Mouse (Mus musculus) embryonic facial prominence, embryonic 12.5 days (tissue): ENCODE results near the gene Glis2. TPM values are rescaled to one million over a fixed set of nuclear protein-coding genes. Genes with fewer than 3 reads are reported as not detected.
A peak's percentile ranks its signal among the peaks of the same experiment; 100 is the strongest.

Source experiments
- ATAC-seq: fragments of 200-750 bp; cut with Nextera tagmentation; 2 replicates; pipeline ENCODE4 v1.8.0; 2017; ENCODE audit not compliant: insufficient number of reproducible peaks, insufficient read depth, low FRiP score, low TSS enrichment
- H3K27ac ChIP-seq: fragments of 300-500 bp; sonication (generic); 2 replicates; pipeline ENCODE4 v1.5.1; 2016; ENCODE audit warnings: mild to moderate bottlenecking
- H3K27me3 ChIP-seq: fragments of 300-500 bp; sonication (generic); 2 replicates; pipeline ENCODE4 v1.6.1; 2016; ENCODE audit warnings: mild to moderate bottlenecking, moderate library complexity
- H3K36me3 ChIP-seq: fragments of 300-500 bp; sonication (generic); 2 replicates; pipeline ENCODE4 v1.6.1; 2016; ENCODE audit warnings: mild to moderate bottlenecking
- H3K4me1 ChIP-seq: fragments of 300-500 bp; sonication (generic); 2 replicates; pipeline ENCODE4 v1.6.1; 2016
- H3K4me2 ChIP-seq: fragments of 300-500 bp; sonication (generic); replicated peaks from 2 replicates; pipeline ENCODE4 v1.6.1; 2016; ENCODE audit warnings: mild to moderate bottlenecking, moderate library complexity
- H3K4me3 ChIP-seq: fragments of 300-500 bp; sonication (generic); 2 replicates; pipeline ENCODE4 v1.5.1; 2016; ENCODE audit warnings: mild to moderate bottlenecking
- H3K9ac ChIP-seq: fragments of 300-500 bp; sonication (generic); 2 replicates; pipeline ENCODE4 v1.6.1; 2016; ENCODE audit warnings: mild to moderate bottlenecking, moderate library complexity
- H3K9me3 ChIP-seq: fragments of 300-500 bp; sonication (generic); 2 replicates; pipeline ENCODE4 v1.6.1; 2016; ENCODE audit warnings: mild to moderate bottlenecking, moderate library complexity
- WGBS: fragments of 180-500 bp; shearing (Covaris S2); methylation state at CpG from one replicate; pipeline ENCODE4 v1.1.7; 2016; 5-methylcytosine and 5-hydroxymethylcytosine counted together
- polyA plus RNA-seq: library from polyadenylated mRNA; unstranded; fragments of >200 nt; fragmentation: Nextera tagmentation; extraction: Ambion mirVana; gene quantifications from 2 replicates; pipeline ENCODE4 v1.2.1, GENCODE M21; 2016

The Glis2 gene
- polyA plus RNA-seq, 1 experiment from 2014 or later, result 33.0 TPM

- Histone ChIP-seq H3K27ac (peak overlapping the region; percentile 69), H3K4me3 (no peak overlapping the region), H3K36me3 (peaks cover 40% of the 10 kb centered on the region), H3K27me3 (no peaks in the 10 kb centered on the region), H3K4me2 (no peak overlapping the region), H3K9me3 (no peaks in the 10 kb centered on the region), H3K4me1 (peaks cover 52% of the 10 kb centered on the region), H3K9ac (no peak overlapping the region)
- WGBS, result 47% methylated on average over 9 of the region's 9 CpGs
- no peak for ATAC-seq
Observed at GRCm38 (mm10) chr16:4607818-4608531, 13.5 kb downstream of the Glis2 start.

- Histone ChIP-seq H3K36me3 (peaks cover 46% of the 10 kb centered on the region), H3K9ac (no peak overlapping the region), H3K27ac (no peak overlapping the region), H3K4me1 (peaks cover 46% of the 10 kb centered on the region), H3K4me2 (no peak overlapping the region), H3K27me3 (no peaks in the 10 kb centered on the region), H3K4me3 (no peak overlapping the region), H3K9me3 (no peaks in the 10 kb centered on the region)
- no peak for ATAC-seq
- 82% methylated on average over 19 of the region's 19 CpGs for WGBS
Observed at GRCm38 (mm10) chr16:4608532-4609059, 14.1 kb downstream of the Glis2 start.

- peaks cover 71% of the 10 kb centered on the region for H3K36me3 ChIP-seq
- no peak overlapping the region for H3K9ac ChIP-seq
- WGBS, result 87% methylated on average over 5 of the region's 5 CpGs
- H3K27ac ChIP-seq, result no peak overlapping the region
- no peak for ATAC-seq
- no peak overlapping the region for H3K4me3 ChIP-seq
- no peak overlapping the region for H3K4me2 ChIP-seq
- H3K9me3 ChIP-seq, result no peaks in the 10 kb centered on the region
- H3K27me3 ChIP-seq, result no peaks in the 10 kb centered on the region
- H3K4me1 ChIP-seq, result peaks cover 20% of the 10 kb centered on the region
Observed at GRCm38 (mm10) chr16:4611193-4611592, 16.7 kb downstream of the Glis2 start.

GRCm38 (mm10) chr16:4611676-4612075 is 17.2 kb downstream of the Glis2 start:
- Histone ChIP-seq H3K4me3 (no peak overlapping the region), H3K27ac (no peak overlapping the region), H3K4me2 (no peak overlapping the region), H3K27me3 (no peaks in the 10 kb centered on the region), H3K9me3 (no peaks in the 10 kb centered on the region), H3K9ac (no peak overlapping the region), H3K36me3 (peaks cover 75% of the 10 kb centered on the region), H3K4me1 (peaks cover 15% of the 10 kb centered on the region)
- 89% methylated on average over 7 of the region's 7 CpGs for WGBS
- no peak for ATAC-seq

GRCm38 (mm10) chr16:4613736-4614135 is 19.2 kb downstream of the Glis2 start:
- WGBS, result 93% methylated on average over 9 of the region's 9 CpGs
- no peaks in the 10 kb centered on the region for H3K27me3 ChIP-seq
- H3K4me3 ChIP-seq, result no peak overlapping the region
- no peak for ATAC-seq
- no peak overlapping the region for H3K9ac ChIP-seq
- H3K27ac ChIP-seq, result no peak overlapping the region
- no peak overlapping the region for H3K4me2 ChIP-seq
- H3K36me3 ChIP-seq, result peaks cover 86% of the 10 kb centered on the region
- no peaks in the 10 kb centered on the region for H3K4me1 ChIP-seq
- no peaks in the 10 kb centered on the region for H3K9me3 ChIP-seq

- H3K36me3 ChIP-seq, result peaks cover 85% of the 10 kb centered on the region
- no peak for ATAC-seq
- no peaks in the 10 kb centered on the region for H3K27me3 ChIP-seq
- H3K9me3 ChIP-seq, result no peaks in the 10 kb centered on the region
- H3K9ac ChIP-seq, result no peak overlapping the region
- no peak overlapping the region for H3K4me3 ChIP-seq
- WGBS, result 82% methylated on average over 3 of the region's 3 CpGs
- H3K27ac ChIP-seq, result no peak overlapping the region
- H3K4me2 ChIP-seq, result no peak overlapping the region
- H3K4me1 ChIP-seq, result no peaks in the 10 kb centered on the region
Observed at GRCm38 (mm10) chr16:4614639-4615038, 20.1 kb downstream of the Glis2 start.

- Histone ChIP-seq H3K4me1 (no peaks in the 10 kb centered on the region), H3K27ac (no peak overlapping the region), H3K4me3 (no peak overlapping the region), H3K36me3 (peaks cover 78% of the 10 kb centered on the region), H3K4me2 (no peak overlapping the region), H3K9ac (no peak overlapping the region), H3K9me3 (no peaks in the 10 kb centered on the region), H3K27me3 (no peaks in the 10 kb centered on the region)
- no peak for ATAC-seq
- 81% methylated on average over 1 of the region's 1 CpGs for WGBS
Observed at GRCm38 (mm10) chr16:4615297-4615696, 20.8 kb downstream of the Glis2 start.

- no peak overlapping the region for H3K9ac ChIP-seq
- H3K36me3 ChIP-seq, result peaks cover 64% of the 10 kb centered on the region
- no peak overlapping the region for H3K27ac ChIP-seq
- no peak for ATAC-seq
- 75% methylated on average over 4 of the region's 4 CpGs for WGBS
- no peak overlapping the region for H3K4me3 ChIP-seq
- no peaks in the 10 kb centered on the region for H3K4me1 ChIP-seq
- no peaks in the 10 kb centered on the region for H3K27me3 ChIP-seq
- no peaks in the 10 kb centered on the region for H3K9me3 ChIP-seq
- H3K4me2 ChIP-seq, result no peak overlapping the region
Observed at GRCm38 (mm10) chr16:4616829-4617228, 22.3 kb downstream of the Glis2 start.

GRCm38 (mm10) chr16:4624074-4624473 is 29.6 kb downstream of the Glis2 start:
- no peak for ATAC-seq
- Histone ChIP-seq H3K4me1 (peaks cover 13% of the 10 kb centered on the region), H3K36me3 (peaks cover 12% of the 10 kb centered on the region), H3K4me3 (peak overlapping the region; percentile 66), H3K27me3 (no peaks in the 10 kb centered on the region), H3K9ac (peak overlapping the region; percentile 79), H3K27ac (peak overlapping the region; percentile 69), H3K4me2 (peak overlapping the region; percentile 68), H3K9me3 (no peaks in the 10 kb centered on the region)
- 21% methylated on average over 9 of the region's 9 CpGs for WGBS

GRCm38 (mm10) chr16:4624481-4625110 is 30.1 kb downstream of the Glis2 start, which contains the start of gene Pam16:
Gene Pam16, minus strand, starts transcription at chr16:4624988.
- H3K4me2 ChIP-seq, result peak within 1 kb of the TSS; percentile 68
- ATAC-seq, result peak; percentile 76
- H3K4me3 ChIP-seq, result peak within 1 kb of the TSS; percentile 66
- WGBS, result under 1% methylated on average over 56 of the region's 56 CpGs
- H3K36me3 ChIP-seq, result peaks cover 9% of the 10 kb centered on the region
- no peaks in the 10 kb centered on the region for H3K27me3 ChIP-seq
- H3K9me3 ChIP-seq, result no peaks in the 10 kb centered on the region
- peak within 1 kb of the TSS; percentile 79 for H3K9ac ChIP-seq
- peak within 1 kb of the TSS; percentile 69 for H3K27ac ChIP-seq
- peaks cover 13% of the 10 kb centered on the region for H3K4me1 ChIP-seq

- Histone ChIP-seq H3K4me3 (no peak overlapping the region), H3K27ac (no peak overlapping the region), H3K9me3 (no peaks in the 10 kb centered on the region), H3K9ac (no peak overlapping the region), H3K4me2 (no peak overlapping the region), H3K27me3 (no peaks in the 10 kb centered on the region), H3K4me1 (peaks cover 13% of the 10 kb centered on the region), H3K36me3 (peaks cover 16% of the 10 kb centered on the region)
- WGBS, result 78% methylated on average over 6 of the region's 6 CpGs
- ATAC-seq, result no peak
Observed at GRCm38 (mm10) chr16:4627105-4627504, 32.6 kb downstream of the Glis2 start.

GRCm38 (mm10) chr16:4628898-4629419 is 34.4 kb downstream of the Glis2 start:
- Histone ChIP-seq H3K27ac (no peak overlapping the region), H3K9ac (no peak overlapping the region), H3K27me3 (no peaks in the 10 kb centered on the region), H3K4me2 (no peak overlapping the region), H3K36me3 (peaks cover 22% of the 10 kb centered on the region), H3K4me1 (peaks cover 2% of the 10 kb centered on the region; the same call in 1 of the 2 replicates), H3K4me3 (no peak overlapping the region), H3K9me3 (no peaks in the 10 kb centered on the region)
- no peak for ATAC-seq
- WGBS, result 86% methylated on average over 9 of the region's 9 CpGs
